ENCODE assay signal across 8 mouse cellular contexts in genomic region chr6:29517139-29517538, GRCm38 (mm10). TPM values are rescaled to one million over a fixed set of nuclear protein-coding genes. Genes with fewer than 3 reads are reported as not detected.
DNase-seq lines count a peak whose midpoint lies in the region; ATAC-seq and TF ChIP-seq lines count a peak whose summit lies in the region.

No protein-coding gene starts in this region.

- peak; percentile 74 for DNase-seq in neural tube, embryonic 10.5 days (ENCODE audit: extremely low spot score, low spot score)
- DNase-seq in c-Kit-positive CD71-positive TER-119-negative erythroid progenitor cells, embryonic 14.5 days (ENCODE audit: low read depth) = peak; percentile 50
- DNase-seq in gastrocnemius, postnatal 10 days = peak; percentile 79
- DNase-seq in kidney, adult 8-10 months = peak; percentile 59 to 75
- DNase-seq in liver = peak; percentile 74
- peak; percentile 66 for DNase-seq in neural tube, embryonic 11.5 days (ENCODE audit: low spot score)
- peak; percentile 68 for DNase-seq in thymus, adult 2 months

- H3K27me3 ChIP-seq in neural tube, embryonic 15.5 days (replicated peaks) = no peaks in the 10 kb centered on the region; the same call in 1 of the 2 replicates
- no peaks in the 10 kb centered on the region for H3K27me3 ChIP-seq in neural tube, embryonic 11.5 days (ENCODE audit: control insufficient read depth, insufficient read depth, low read length)
- H3K27me3 ChIP-seq in thymus, adult 2 months (ENCODE audit: control insufficient read depth, insufficient read depth, low read length) = no peaks in the 10 kb centered on the region

- H3K36me3 ChIP-seq in neural tube, embryonic 15.5 days = no peaks in the 10 kb centered on the region
- H3K36me3 ChIP-seq in neural tube, embryonic 11.5 days (ENCODE audit: control insufficient read depth, insufficient read depth, low read length) = no peaks in the 10 kb centered on the region
- no peaks in the 10 kb centered on the region for H3K36me3 ChIP-seq in thymus, adult 2 months (ENCODE audit: control insufficient read depth, insufficient read depth, low read length)

- peak; percentile 91; the same call in 1 of the 2 replicates for TF ChIP-seq CTCF in thymus, adult 2 months (IDR thresholded peaks at IDR 0.05; ENCODE audit: borderline replicate concordance, control insufficient read depth, extremely low read depth, insufficient read depth, low read length, poor library complexity)

- no peak for ATAC-seq in neural tube, embryonic 15.5 days (ENCODE audit: low FRiP score)
- ATAC-seq in neural tube, embryonic 11.5 days (ENCODE audit: insufficient read depth, low FRiP score, low TSS enrichment) = no peak

- WGBS in neural tube, embryonic 15.5 days = 7% methylated on average over 5 of the region's 5 CpGs
- 5% methylated on average over 5 of the region's 5 CpGs for WGBS in neural tube, embryonic 11.5 days
- WGBS in thymus, adult 2 months = 7% methylated on average over 5 of the region's 5 CpGs

- no peak overlapping the region for H3K4me2 ChIP-seq in neural tube, embryonic 15.5 days
- H3K4me2 ChIP-seq in neural tube, embryonic 11.5 days (ENCODE audit: low read depth) = no peak overlapping the region

- no peak overlapping the region for H3K4me3 ChIP-seq in neural tube, embryonic 15.5 days (replicated peaks)
- H3K4me3 ChIP-seq in neural tube, embryonic 11.5 days (ENCODE audit: low read depth, low read length) = no peak overlapping the region
- H3K4me3 ChIP-seq in thymus, adult 2 months (ENCODE audit: control insufficient read depth, insufficient read depth, low read length) = no peak overlapping the region

- H3K9me3 ChIP-seq in neural tube, embryonic 15.5 days (replicated peaks) = no peaks in the 10 kb centered on the region
- H3K9me3 ChIP-seq in neural tube, embryonic 11.5 days (ENCODE audit: control insufficient read depth, low read length) = no peaks in the 10 kb centered on the region

- H3K4me1 ChIP-seq in neural tube, embryonic 15.5 days = peaks cover 11% of the 10 kb centered on the region
- H3K4me1 ChIP-seq in neural tube, embryonic 11.5 days (ENCODE audit: control insufficient read depth, insufficient read depth, low read length) = 0 out of 2 replicates have a peak, but pooled peaks cover 2% of the 10 kb centered on the region
- H3K4me1 ChIP-seq in thymus, adult 2 months (replicated peaks; ENCODE audit: control insufficient read depth, insufficient read depth, low read length) = peaks cover 7% of the 10 kb centered on the region

- no peak overlapping the region for H3K9ac ChIP-seq in neural tube, embryonic 15.5 days (replicated peaks)
- no peak overlapping the region for H3K9ac ChIP-seq in neural tube, embryonic 11.5 days (ENCODE audit: low read length)

- no peak for TF ChIP-seq POLR2A in thymus, adult 2 months (IDR thresholded peaks at IDR 0.05; ENCODE audit: control insufficient read depth, extremely low read depth, insufficient read depth, low read length, poor library complexity)

- H3K27ac ChIP-seq in neural tube, embryonic 15.5 days (replicated peaks) = no peak overlapping the region
- no peak overlapping the region for H3K27ac ChIP-seq in neural tube, embryonic 11.5 days (ENCODE audit: low read depth, low read length)
- H3K27ac ChIP-seq in thymus, adult 2 months (ENCODE audit: control insufficient read depth, insufficient read depth, low read length) = no peak overlapping the region

RNA-seq across cellular contexts. Expression of gene Irf5, which starts 9.3 kb away (rescaled TPM):
- polyA plus RNA-seq in neural tube, embryonic 15.5 days (2015; fragmentation: Nextera tagmentation; extraction: Ambion mirVana) = 2.7 and 4.9 TPM in 2 replicates
- total RNA-seq in gastrocnemius, postnatal 10 days (2021) = 1 to 10 TPM; 1.8 to 2.8 TPM
- polyA plus RNA-seq in neural tube, embryonic 11.5 days (2014; fragmentation: Nextera tagmentation; extraction: Ambion mirVana) = 1.5 and 2.2 TPM in 2 replicates
- polyA plus RNA-seq in thymus, adult 2 months (2012; rRNA removed) = 37.3 and 46.4 TPM in 2 replicates

RNA-seq across cellular contexts. Expression of gene Kcp, which starts 9.4 kb away (rescaled TPM):
- polyA plus RNA-seq in neural tube, embryonic 15.5 days (2015; fragmentation: Nextera tagmentation; extraction: Ambion mirVana) = 19.0 and 21.5 TPM in 2 replicates
- total RNA-seq in gastrocnemius, postnatal 10 days (2021) = 10 to 100 TPM; 19.0 to 27.2 TPM
- polyA plus RNA-seq in neural tube, embryonic 11.5 days (2014; fragmentation: Nextera tagmentation; extraction: Ambion mirVana) = 11.8 and 13.1 TPM in 2 replicates
- 2.9 and 3.0 TPM in 2 replicates for polyA plus RNA-seq in thymus, adult 2 months (2012; rRNA removed)

RNA-seq across cellular contexts. Expression of gene Atp6v1fnb, which starts 45.9 kb away (rescaled TPM):
- 0.40 and 0.68 TPM in 2 replicates for polyA plus RNA-seq in neural tube, embryonic 15.5 days (2015; fragmentation: Nextera tagmentation; extraction: Ambion mirVana)
- under 1 TPM in 1 of 2 experiments, not detected in 1; 0.41 TPM for total RNA-seq in gastrocnemius, postnatal 10 days (2021)
- polyA plus RNA-seq in neural tube, embryonic 11.5 days (2014; fragmentation: Nextera tagmentation; extraction: Ambion mirVana) = not detected in 2 replicates
- polyA plus RNA-seq in thymus, adult 2 months (2012; rRNA removed) = 0.22 and 0.34 TPM in 2 replicates

RNA-seq across cellular contexts. Expression of gene Atp6v1f, which starts 49.6 kb away (rescaled TPM):
- polyA plus RNA-seq in neural tube, embryonic 15.5 days (2015; fragmentation: Nextera tagmentation; extraction: Ambion mirVana) = 347 and 386 TPM in 2 replicates
- total RNA-seq in gastrocnemius, postnatal 10 days (2021) = 100 to 1,000 TPM; 101 to 102 TPM
- polyA plus RNA-seq in neural tube, embryonic 11.5 days (2014; fragmentation: Nextera tagmentation; extraction: Ambion mirVana) = 194 and 201 TPM in 2 replicates
- polyA plus RNA-seq in thymus, adult 2 months (2012; rRNA removed) = 294 and 381 TPM in 2 replicates
